Mouse (Mus musculus) cerebellum, adult 2 months (tissue): Measurements from ENCODE around the gene Rnf207. TPM values are rescaled to one million over a fixed set of nuclear protein-coding genes. Genes with fewer than 3 reads are reported as not detected.

Experiments used
- DNase-seq, 2 experiments: peaks; one replicate each; pipeline ENCODE4 v3.0.0; 2021
- H3K27ac ChIP-seq: fragments of 200-500 bp; 2 replicates; pipeline ENCODE4 v1.5.1; 2012; ENCODE audit warnings: low read length, control low read depth, inconsistent platforms; ENCODE audit not compliant: insufficient read depth
- H3K27me3 ChIP-seq: fragments of 200-500 bp; 2 replicates; pipeline ENCODE4 v1.6.1; 2012; ENCODE audit warnings: inconsistent platforms, mild to moderate bottlenecking, low read length, moderate library complexity; ENCODE audit not compliant: control insufficient read depth, insufficient read depth
- H3K4me1 ChIP-seq: fragments of 200-500 bp; 2 replicates; pipeline ENCODE4 v1.6.1; 2011; ENCODE audit warnings: low read length; ENCODE audit not compliant: control insufficient read depth, insufficient read depth
- H3K4me3 ChIP-seq: fragments of 200-500 bp; replicated peaks from 2 replicates; pipeline ENCODE3; 2011; ENCODE audit warnings: mild to moderate bottlenecking, low read depth, low read length, control low read depth; ENCODE audit not compliant: insufficient read depth
- CTCF ChIP-seq: fragments of 200-500 bp; IDR thresholded peaks from 2 replicates; pipeline ENCODE4 v1.5.1; 2011; ENCODE audit warnings: low read depth, mild to moderate bottlenecking, control low read depth, low read length, moderate library complexity, borderline replicate concordance; ENCODE audit not compliant: insufficient read depth
- POLR2A ChIP-seq: fragments of 200-500 bp; IDR thresholded peaks from 2 replicates; pipeline ENCODE4 v1.6.1; 2011; ENCODE audit warnings: low read length, control low read depth, borderline replicate concordance; ENCODE audit not compliant: insufficient read depth
- WGBS: fragments of 180-500 bp; shearing (Covaris S2); methylation state at CpG from one replicate; pipeline ENCODE4 v1.1.7; 2018; 5-methylcytosine and 5-hydroxymethylcytosine counted together
- polyA plus RNA-seq: library from polyadenylated mRNA; depleted of rRNA; stranded (reverse); fragments of >200 nt; gene quantifications from 2 replicates; pipeline ENCODE4 v1.2.3, GENCODE M21; 2012

Gene Rnf207
- polyA plus RNA-seq, 1 experiment = 11.8 TPM

GRCm38 (mm10) chr4:152290385-152290784, 28.4 kb downstream of the Rnf207 start:
- H3K27ac ChIP-seq = no peak overlapping the region
- peaks cover 10% of the 10 kb centered on the region for H3K4me1 ChIP-seq
- TF ChIP-seq CTCF (no peak), POLR2A (no peak)
- no peak overlapping the region for H3K4me3 ChIP-seq
- no peak for DNase-seq
- no peaks in the 10 kb centered on the region for H3K27me3 ChIP-seq
- 3% methylated on average over 39 of the region's 39 CpGs for WGBS

- 75% methylated on average over 18 of the region's 18 CpGs for WGBS
- TF ChIP-seq POLR2A (no peak), CTCF (no peak)
Measured at GRCm38 (mm10) chr4:152288398-152288945, 30.3 kb downstream of the Rnf207 start.

GRCm38 (mm10) chr4:152287317-152288120, 31.3 kb downstream of the Rnf207 start:
- no peak for TF ChIP-seq CTCF
- TF ChIP-seq POLR2A = no peak
- Histone ChIP-seq H3K27me3 (no peaks in the 10 kb centered on the region), H3K27ac (no peak overlapping the region), H3K4me1 (peaks cover 20% of the 10 kb centered on the region), H3K4me3 (no peak overlapping the region)
- 67% methylated on average over 19 of the region's 19 CpGs for WGBS
- no peak for DNase-seq

More at GRCm38 (mm10) chr4:152288398-152288945, 30.3 kb downstream of the Rnf207 start:
- Histone ChIP-seq H3K4me3 (no peak overlapping the region), H3K27ac (no peak overlapping the region), H3K27me3 (no peaks in the 10 kb centered on the region), H3K4me1 (peaks cover 17% of the 10 kb centered on the region)
- DNase-seq = no peak

- TF ChIP-seq CTCF (no peak), POLR2A (no peak)
- H3K27ac ChIP-seq = no peak overlapping the region
- no peaks in the 10 kb centered on the region for H3K27me3 ChIP-seq
- no peak overlapping the region for H3K4me3 ChIP-seq
- 20% methylated on average over 26 of the region's 26 CpGs for WGBS
- peak in 1 of 2 experiments; percentile 30 for DNase-seq
- peaks cover 20% of the 10 kb centered on the region for H3K4me1 ChIP-seq
Measured at GRCm38 (mm10) chr4:152286887-152287286, 31.9 kb downstream of the Rnf207 start.

- WGBS = 5% methylated on average over 32 of the region's 32 CpGs
- peaks cover 20% of the 10 kb centered on the region for H3K4me1 ChIP-seq
- peak overlapping the region; percentile 21 for H3K4me3 ChIP-seq
- H3K27me3 ChIP-seq = no peaks in the 10 kb centered on the region
- peak in 1 of 2 experiments; percentile 32 for DNase-seq
- H3K27ac ChIP-seq = no peak overlapping the region
- no peak for TF ChIP-seq CTCF
- TF ChIP-seq POLR2A = no peak
Measured at GRCm38 (mm10) chr4:152286183-152286582, 32.6 kb downstream of the Rnf207 start.

- TF ChIP-seq POLR2A (no peak), CTCF (peak; percentile 79)
- Histone ChIP-seq H3K27ac (no peak overlapping the region), H3K4me1 (peaks cover 20% of the 10 kb centered on the region), H3K27me3 (no peaks in the 10 kb centered on the region), H3K4me3 (no peak overlapping the region)
- 7% methylated on average over 10 of the region's 10 CpGs for WGBS
- DNase-seq = peak; percentile 86 to 89
Measured at GRCm38 (mm10) chr4:152285505-152285904, 33.3 kb downstream of the Rnf207 start.

- no peak for TF ChIP-seq POLR2A
- TF ChIP-seq CTCF = peak; percentile 69
- DNase-seq = peak; percentile 80 to 85
- no peak overlapping the region for H3K27ac ChIP-seq
- H3K4me3 ChIP-seq = peak overlapping the region; percentile 36
- H3K4me1 ChIP-seq = peaks cover 28% of the 10 kb centered on the region
- 5% methylated on average over 68 of the region's 70 CpGs for WGBS
- no peaks in the 10 kb centered on the region for H3K27me3 ChIP-seq
Measured at GRCm38 (mm10) chr4:152283186-152283950, 35.4 kb downstream of the Rnf207 start.

GRCm38 (mm10) chr4:152282721-152283120, 36.1 kb downstream of the Rnf207 start:
- no peak for TF ChIP-seq CTCF
- TF ChIP-seq POLR2A = no peak
- no peak for DNase-seq
- H3K4me3 ChIP-seq = no peak overlapping the region
- H3K4me1 ChIP-seq = peaks cover 28% of the 10 kb centered on the region
- 14% methylated on average over 34 of the region's 34 CpGs for WGBS
- H3K27me3 ChIP-seq = no peaks in the 10 kb centered on the region
- H3K27ac ChIP-seq = no peak overlapping the region
